8 mouse cellular contexts compared by ENCODE assay signal in genomic region chr19:45078971-45079764, GRCm38 (mm10). TPM values are rescaled to one million over a fixed set of nuclear protein-coding genes. Genes with fewer than 3 reads are reported as not detected.
DNase-seq lines count a peak whose midpoint lies in the region; ATAC-seq lines count a peak whose summit lies in the region.

No protein-coding gene starts in this region.

- no peak overlapping the region for H3K27ac ChIP-seq in heart, embryonic 10.5 days
- H3K27ac ChIP-seq in liver, embryonic 15.5 days (replicated peaks) = no peak overlapping the region

- no peaks in the 10 kb centered on the region for H3K9me3 ChIP-seq in heart, embryonic 10.5 days
- H3K9me3 ChIP-seq in liver, embryonic 15.5 days (replicated peaks) = no peaks in the 10 kb centered on the region

- intact Hi-C loops in heart, postnatal 36 days (cut with DNase I) = loop anchor here (5.0 kb wide), 1 partner anchor 62 kb away; no protein-coding TSS in a partner anchor
- intact Hi-C loops in gastrocnemius, postnatal 14 days (cut with DNase I; ENCODE audit: low total_unique reads) = no loop called here

- peaks cover 80% of the 10 kb centered on the region for H3K27me3 ChIP-seq in heart, embryonic 10.5 days (ENCODE audit: insufficient read depth, poor library complexity, severe bottlenecking)
- peaks cover 91% of the 10 kb centered on the region for H3K27me3 ChIP-seq in liver, embryonic 15.5 days

- DNase-seq in heart, embryonic 10.5 days (ENCODE audit: low spot score) = no peak
- no peak for DNase-seq in heart, adult 8-10 months (ENCODE audit: low spot score)
- peak; percentile 41 to 64 for DNase-seq in cerebellum, postnatal 14 days
- DNase-seq in heart, postnatal 36 days = peak; percentile 14 to 20
- peak; percentile 79 for DNase-seq in retina, embryonic 14.5 days (ENCODE audit: low spot score)
- no peak for DNase-seq in adrenal gland, postnatal 25 days
- DNase-seq in gastrocnemius, postnatal 14 days = no peak

- no peak for ATAC-seq in liver, embryonic 15.5 days (ENCODE audit: insufficient read depth)

- H3K9ac ChIP-seq in liver, embryonic 15.5 days = no peak overlapping the region

- H3K4me1 ChIP-seq in heart, embryonic 10.5 days = peaks cover 59% of the 10 kb centered on the region
- H3K4me1 ChIP-seq in liver, embryonic 15.5 days (replicated peaks) = peaks cover 53% of the 10 kb centered on the region

- WGBS in heart, embryonic 10.5 days = 9% methylated on average over 17 of the region's 17 CpGs
- 12% methylated on average over 16 of the region's 17 CpGs for WGBS in liver, embryonic 15.5 days (ENCODE audit: insufficient replicate concordance)

- H3K4me2 ChIP-seq in liver, embryonic 15.5 days = peak overlapping the region; percentile 53

- H3K36me3 ChIP-seq in heart, embryonic 10.5 days = no peaks in the 10 kb centered on the region
- no peaks in the 10 kb centered on the region for H3K36me3 ChIP-seq in liver, embryonic 15.5 days (replicated peaks)

- peak overlapping the region; percentile 55 for H3K4me3 ChIP-seq in heart, embryonic 10.5 days
- peak overlapping the region; percentile 21; the same call in 1 of the 2 replicates for H3K4me3 ChIP-seq in liver, embryonic 15.5 days (replicated peaks)

RNA-seq across cellular contexts. Expression of gene Kazald1, which starts 4.1 kb away (rescaled TPM):
- polyA plus RNA-seq in heart, embryonic 10.5 days (2016; fragmentation: Nextera tagmentation; extraction: Ambion mirVana) = 3.3 and 6.3 TPM in 2 replicates
- 1 to 10 TPM; 2.5 to 5.5 (median 2.8) TPM for total RNA-seq in heart, adult 8-10 months (2022)
- 1 to 10 TPM; 4.6 to 4.8 TPM for total RNA-seq in heart, postnatal 36 days (2021)
- polyA plus RNA-seq in liver, embryonic 15.5 days (2015; fragmentation: Nextera tagmentation; extraction: Ambion mirVana) = 0.24 and 0.32 TPM in 2 replicates
- total RNA-seq in adrenal gland, postnatal 25 days (2021) = 3.9 and 5.6 TPM in 2 replicates
- 1 to 10 TPM; 7.3 to 9.5 TPM for total RNA-seq in gastrocnemius, postnatal 14 days (2021)

RNA-seq across cellular contexts. Expression of gene Sfxn3, which starts 31.9 kb away (rescaled TPM):
- polyA plus RNA-seq in heart, embryonic 10.5 days (2016; fragmentation: Nextera tagmentation; extraction: Ambion mirVana) = 11.8 and 13.4 TPM in 2 replicates
- total RNA-seq in heart, adult 8-10 months (2022) = 10 to 100 TPM in 3 of 4 experiments, 1 to 10 TPM in 1; 9.0 to 10.8 (median 10.3) TPM
- total RNA-seq in heart, postnatal 36 days (2021) = 10 to 100 TPM; 11.6 to 14.2 TPM
- 2.9 and 3.1 TPM in 2 replicates for polyA plus RNA-seq in liver, embryonic 15.5 days (2015; fragmentation: Nextera tagmentation; extraction: Ambion mirVana)
- 49.3 and 65.0 TPM in 2 replicates for total RNA-seq in adrenal gland, postnatal 25 days (2021)
- total RNA-seq in gastrocnemius, postnatal 14 days (2021) = 10 to 100 TPM; 21.3 to 22.1 TPM

RNA-seq across cellular contexts. Expression of gene Pdzd7, which starts 33.7 kb away (rescaled TPM):
- polyA plus RNA-seq in heart, embryonic 10.5 days (2016; fragmentation: Nextera tagmentation; extraction: Ambion mirVana) = 0.34 and 0.55 TPM in 2 replicates
- under 1 TPM in 1 of 4 experiments, not detected in 3; 0.46 TPM for total RNA-seq in heart, adult 8-10 months (2022)
- total RNA-seq in heart, postnatal 36 days (2021) = under 1 TPM; 0.11 to 0.19 TPM
- polyA plus RNA-seq in liver, embryonic 15.5 days (2015; fragmentation: Nextera tagmentation; extraction: Ambion mirVana) = not detected in 2 replicates
- 0.52 TPM in 1 of 2 replicates, not detected in the other for total RNA-seq in adrenal gland, postnatal 25 days (2021)
- total RNA-seq in gastrocnemius, postnatal 14 days (2021) = 10 to 100 TPM in 1 of 2 experiments, 1 to 10 TPM in 1; 9.8 to 10.9 TPM

Comparison
In these comparisons a context has a peak if more than half of its experiments do, and no peak if none do; other contexts are left out.
1. DNase-seq: peak in cerebellum, postnatal 14 days (2 of 2), heart, postnatal 36 days (2 of 2) and retina, embryonic 14.5 days (single experiment); none in heart, embryonic 10.5 days (single experiment), heart, adult 8-10 months (single experiment), adrenal gland, postnatal 25 days (single experiment) and gastrocnemius, postnatal 14 days (single experiment).